Mouse (Mus musculus): Measurements from ENCODE around the gene Ptpa.

GRCm38 (mm10) chr2:30403870-30404269, 12.0 kb upstream of the Ptpa start:
- TF ChIP-seq EP300 (IDR thresholded peaks at IDR 0.05) (no peak), CTCF (IDR thresholded peaks at IDR 0.05) (no peak)

All from lung, postnatal 0 days (tissue).